In genomic region chr4:45185331-45185669, GRCm38 (mm10) we compare ENCODE assay signal across 8 mouse cellular contexts. TPM values are rescaled to one million over a fixed set of nuclear protein-coding genes. Genes with fewer than 3 reads are reported as not detected.
A peak's percentile ranks its signal among the peaks of the same experiment; 100 is the strongest.
DNase-seq lines count a peak whose midpoint lies in the region; ATAC-seq and TF ChIP-seq lines count a peak whose summit lies in the region.

No protein-coding gene starts in this region.

- TF ChIP-seq CTCF in heart, adult 2 months (IDR thresholded peaks at IDR 0.05) = no peak
- TF ChIP-seq CTCF in C2C12 (IDR thresholded peaks at IDR 0.05; ENCODE audit: control insufficient read depth, insufficient read depth, insufficient read length) = no peak

- peak overlapping the region; percentile 62 for H3ac ChIP-seq in C2C12 (ENCODE audit: control insufficient read depth, insufficient read length, low read depth)

- H3K9ac ChIP-seq in heart, adult 2 months (ENCODE audit: low read depth, low read length) = peak overlapping the region; percentile 53
- H3K9ac ChIP-seq in forebrain, embryonic 12.5 days = peak overlapping the region; percentile 71
- H3K9ac ChIP-seq in liver, embryonic 13.5 days = peak overlapping the region; percentile 57

- no peak for DNase-seq in heart, adult 2 months
- DNase-seq in heart, postnatal 25 days (ENCODE audit: low spot score) = no peak
- DNase-seq in liver, embryonic 13.5 days = no peak
- no peak for DNase-seq in adrenal gland, adult 8-10 months
- no peak for DNase-seq in cerebellum, postnatal 4 days (ENCODE audit: low spot score in 2 of 2)

- no peak for TF ChIP-seq POLR2A in heart, adult 2 months (IDR thresholded peaks at IDR 0.05; ENCODE audit: insufficient read depth, low read depth, low read length)

- H3K4me2 ChIP-seq in forebrain, embryonic 12.5 days = peak overlapping the region; percentile 99
- peak overlapping the region; percentile 84 for H3K4me2 ChIP-seq in liver, embryonic 13.5 days

- no peaks in the 10 kb centered on the region for H3K36me3 ChIP-seq in heart, adult 2 months (ENCODE audit: control insufficient read depth, insufficient read depth, low read length)
- H3K36me3 ChIP-seq in C2C12 (ENCODE audit: control insufficient read depth, insufficient read depth) = no peaks in the 10 kb centered on the region
- no peaks in the 10 kb centered on the region for H3K36me3 ChIP-seq in forebrain, embryonic 12.5 days (replicated peaks)
- no peaks in the 10 kb centered on the region for H3K36me3 ChIP-seq in liver, embryonic 13.5 days

- WGBS in heart, adult 2 months = 7% methylated on average over 10 of the region's 10 CpGs
- WGBS in forebrain, embryonic 12.5 days = 3% methylated on average over 10 of the region's 10 CpGs
- WGBS in liver, embryonic 13.5 days (ENCODE audit: insufficient replicate concordance) = 4% methylated on average over 10 of the region's 10 CpGs

- H3K27me3 ChIP-seq in heart, adult 2 months (ENCODE audit: control insufficient read depth, insufficient read depth, low read length) = peaks cover 6% of the 10 kb centered on the region; the same call in 1 of the 2 replicates
- H3K27me3 ChIP-seq in C2C12 (ENCODE audit: control insufficient read depth, insufficient read depth, insufficient read length) = no peaks in the 10 kb centered on the region
- peaks cover 50% of the 10 kb centered on the region for H3K27me3 ChIP-seq in forebrain, embryonic 12.5 days
- peaks cover 79% of the 10 kb centered on the region for H3K27me3 ChIP-seq in liver, embryonic 13.5 days

- H3K4me3 ChIP-seq in heart, adult 2 months = peak overlapping the region; percentile 62
- H3K4me3 ChIP-seq in C2C12 (ENCODE audit: insufficient read depth, poor library complexity, severe bottlenecking) = peak overlapping the region; percentile 31
- peak overlapping the region; percentile 62 for H3K4me3 ChIP-seq in forebrain, embryonic 12.5 days (replicated peaks)
- peak overlapping the region; percentile 62 for H3K4me3 ChIP-seq in liver, embryonic 13.5 days (replicated peaks)

- no peak overlapping the region for H3K27ac ChIP-seq in heart, adult 2 months
- H3K27ac ChIP-seq in forebrain, embryonic 12.5 days = no peak overlapping the region
- H3K27ac ChIP-seq in liver, embryonic 13.5 days = no peak overlapping the region

- no peak for ATAC-seq in forebrain, embryonic 12.5 days (ENCODE audit: low FRiP score)
- peak; percentile 5; the same call in 1 of the 2 replicates for ATAC-seq in liver, embryonic 13.5 days (ENCODE audit: low read depth)
- no peak for ATAC-seq in megakaryocyte progenitor cell, adult 5-6 weeks (replicated peaks; ENCODE audit: poor library complexity)

- TF ChIP-seq EP300 in heart, adult 2 months (IDR thresholded peaks at IDR 0.05; ENCODE audit: insufficient read depth, low read depth, low read length) = no peak

- H3K4me1 ChIP-seq in heart, adult 2 months (ENCODE audit: control insufficient read depth, insufficient read depth, low read length) = peaks cover 1% of the 10 kb centered on the region; the same call in 1 of the 2 replicates
- H3K4me1 ChIP-seq in forebrain, embryonic 12.5 days = peaks cover 19% of the 10 kb centered on the region
- H3K4me1 ChIP-seq in liver, embryonic 13.5 days (replicated peaks) = peaks cover 11% of the 10 kb centered on the region

- intact Hi-C loops in heart, adult 2 months (cut with DNase I) = no loop called here
- intact Hi-C loops in heart, postnatal 25 days (cut with DNase I) = no loop called here

- no peaks in the 10 kb centered on the region for H3K79me2 ChIP-seq in heart, adult 2 months (replicated peaks; ENCODE audit: control insufficient read depth, insufficient read depth, low read length)
- H3K79me2 ChIP-seq in C2C12 (ENCODE audit: control insufficient read depth, insufficient read depth) = no peaks in the 10 kb centered on the region

- no peaks in the 10 kb centered on the region for H3K79me3 ChIP-seq in C2C12 (ENCODE audit: low read depth)

- no peaks in the 10 kb centered on the region for H3K9me3 ChIP-seq in forebrain, embryonic 12.5 days
- no peaks in the 10 kb centered on the region for H3K9me3 ChIP-seq in liver, embryonic 13.5 days (replicated peaks)

TF ChIP-seq in C2C12, 6 proteins besides CTCF, POLR2A, EP300 and RAD21:
- no peak for TF ChIP-seq MYOD1 (IDR thresholded peaks at IDR 0.05; ENCODE audit: control insufficient read depth, insufficient read length, low read depth)
- TF ChIP-seq MAX (IDR thresholded peaks at IDR 0.05) = no peak
- TF ChIP-seq CEBPB (IDR thresholded peaks at IDR 0.05; ENCODE audit: low read depth) = no peak
- TF ChIP-seq MYOG (IDR thresholded peaks at IDR 0.05; ENCODE audit: control insufficient read depth, extremely low read depth, insufficient read length) = no peak
- TF ChIP-seq FOSL1 (IDR thresholded peaks at IDR 0.05; ENCODE audit: insufficient read depth, low read length, poor library complexity, severe bottlenecking) = no peak
- no peak for TF ChIP-seq USF1 (IDR thresholded peaks at IDR 0.05; ENCODE audit: low read depth)
TF ChIP-seq in C2C12: peak in this region for 0.

RNA-seq across cellular contexts. Expression of gene Frmpd1, which starts 0.6 kb away (rescaled TPM):
- total RNA-seq in heart, adult 2 months (2021) = under 1 TPM; 0.34 to 0.55 TPM
- polyA plus RNA-seq in heart, adult 2 months (2012; rRNA removed) = 0.41 and 0.47 TPM in 2 replicates
- under 1 TPM; 0.22 to 0.29 TPM for total RNA-seq in heart, postnatal 25 days (2021)
- polyA plus RNA-seq in C2C12 (2012; fragmentation: generic; extraction: Trizol) = 9.7 TPM
- 0.96 and 1.00 TPM in 2 replicates for polyA plus RNA-seq in forebrain, embryonic 12.5 days (2016; fragmentation: Nextera tagmentation; extraction: Ambion mirVana)
- polyA plus RNA-seq in liver, embryonic 13.5 days (2015; fragmentation: Nextera tagmentation; extraction: Ambion mirVana) = 0.22 and 0.28 TPM in 2 replicates
- total RNA-seq in adrenal gland, adult 8-10 months (2022) = 1 to 10 TPM; 6.5 to 9.3 (median 8.7) TPM
- total RNA-seq in megakaryocyte progenitor cell, adult 5-6 weeks (2015) = not detected in 2 replicates
- total RNA-seq in megakaryocyte progenitor cell, adult 5-6 weeks (2017) = not detected in 2 replicates

Comparison
In these comparisons a context has a peak if more than half of its experiments do, and no peak if none do; other contexts are left out.
1. RNA of gene Frmpd1, which starts 0.6 kb away (total RNA-seq): 6.5 to 9.3 TPM in adrenal gland, adult 8-10 months; 0.34 to 0.55 TPM in heart, adult 2 months, 0.22 to 0.29 TPM in heart, postnatal 25 days and not detected in megakaryocyte progenitor cell, adult 5-6 weeks; every median in the first group is over 4 times any median in the second.
2. Peak in every context shown above with its lines, with median percentiles within 50 percentile points of each other: H3K4me3 ChIP-seq and H3K9ac ChIP-seq.